Mouse (Mus musculus) v-Abl transformed pro-B cells (cell line): ENCODE data around the gene Sap30bp.

Source experiments
- in situ Hi-C, 2 experiments: fragments of 400-800 bp; cut with MboI; formaldehyde crosslinking; loops; one replicate each; pipeline ENCODE4 v1.15.1; 2025; ENCODE audit not compliant: unreplicated experiment in 2 of 2

Sap30bp gene

GRCm38 (mm10) chr11:115933108-115933746, at the start of gene Sap30bp, which contains the start of gene Recql5:
Sap30bp (plus strand) TSS chr11:115933282.
Recql5 (minus strand) TSS chr11:115933477.
- in situ Hi-C loops: loop anchor here in 1 of 2 experiments (10.0 kb wide), 1 partner anchor 532 kb away; the partner anchor contains the start of gene Qrich2

GRCm38 (mm10) chr11:115884361-115884760, 48.7 kb upstream of the Sap30bp start:
- in situ Hi-C loops: loop anchor here in 1 of 2 experiments (25.0 kb wide), 1 partner anchor 928 kb away; no protein-coding TSS in a partner anchor

- in situ Hi-C loops: loop anchor here in 1 of 2 experiments (25.0 kb wide), 1 partner anchor 927 kb away; no protein-coding TSS in a partner anchor
These were observed 47.8 kb upstream of the Sap30bp start for GRCm38 (mm10) chr11:115885281-115885680.

- in situ Hi-C loops: loop anchor here in 1 of 2 experiments (25.0 kb wide), 1 partner anchor 926 kb away; no protein-coding TSS in a partner anchor
These were observed 46.6 kb upstream of the Sap30bp start for GRCm38 (mm10) chr11:115886446-115886845.

GRCm38 (mm10) chr11:115888020-115888419, 45.1 kb upstream of the Sap30bp start:
- in situ Hi-C loops: loop anchor here in 1 of 2 experiments (25.0 kb wide), 1 partner anchor 924 kb away; no protein-coding TSS in a partner anchor

- in situ Hi-C loops: loop anchor here in 1 of 2 experiments (25.0 kb wide), 1 partner anchor 923 kb away; no protein-coding TSS in a partner anchor
These were observed 43.9 kb upstream of the Sap30bp start for GRCm38 (mm10) chr11:115889159-115889558.

- in situ Hi-C loops: loop anchor here in 1 of 2 experiments (25.0 kb wide), 1 partner anchor 920 kb away; no protein-coding TSS in a partner anchor
These were observed 40.9 kb upstream of the Sap30bp start for GRCm38 (mm10) chr11:115892213-115892612.

GRCm38 (mm10) chr11:115893071-115893470, 40.0 kb upstream of the Sap30bp start:
- in situ Hi-C loops: loop anchor here in 1 of 2 experiments (25.0 kb wide), 1 partner anchor 919 kb away; no protein-coding TSS in a partner anchor

- in situ Hi-C loops: loop anchor here in 1 of 2 experiments (25.0 kb wide), 1 partner anchor 917 kb away; no protein-coding TSS in a partner anchor
These were observed 38.1 kb upstream of the Sap30bp start for GRCm38 (mm10) chr11:115894755-115895520.

GRCm38 (mm10) chr11:115898446-115898845, 34.6 kb upstream of the Sap30bp start:
- in situ Hi-C loops: loop anchor here in 1 of 2 experiments (25.0 kb wide), 1 partner anchor 914 kb away; no protein-coding TSS in a partner anchor

- in situ Hi-C loops: loop anchor here in 1 of 2 experiments (25.0 kb wide), 1 partner anchor 913 kb away; no protein-coding TSS in a partner anchor
These were observed 34.2 kb upstream of the Sap30bp start for GRCm38 (mm10) chr11:115898886-115899285.

GRCm38 (mm10) chr11:115899486-115900266, 33.4 kb upstream of the Sap30bp start, which contains the start of gene Smim5:
Smim5 (plus strand) TSS chr11:115899966.
- in situ Hi-C loops: loop anchor here in 1 of 2 experiments (25.0 kb wide), 1 partner anchor 913 kb away; no protein-coding TSS in a partner anchor

- in situ Hi-C loops: no loop called here
These were observed 32.3 kb upstream of the Sap30bp start for GRCm38 (mm10) chr11:115900561-115901337.

GRCm38 (mm10) chr11:115901338-115902161, 31.5 kb upstream of the Sap30bp start:
- in situ Hi-C loops: no loop called here

- in situ Hi-C loops: no loop called here
These were observed 30.9 kb upstream of the Sap30bp start for GRCm38 (mm10) chr11:115902177-115902576.

- in situ Hi-C loops: no loop called here
These were observed 30.3 kb upstream of the Sap30bp start for GRCm38 (mm10) chr11:115902831-115903230.

- in situ Hi-C loops: no loop called here
These were observed 29.5 kb upstream of the Sap30bp start for GRCm38 (mm10) chr11:115903384-115904230.
